Mouse (Mus musculus) heart, postnatal 0 days (tissue): Measurements from ENCODE around the gene Dbp.

Source experiments
- CTCF ChIP-seq: IDR thresholded peaks from 2 replicates; pipeline ENCODE4 v1.5.1; 2016; ENCODE audit warnings: antibody characterized with exemption, control low read depth, low read depth
- EP300 ChIP-seq: IDR thresholded peaks from 2 replicates; pipeline ENCODE4 v1.6.1; 2016; ENCODE audit warnings: antibody characterized with exemption, low read depth

DNA sequence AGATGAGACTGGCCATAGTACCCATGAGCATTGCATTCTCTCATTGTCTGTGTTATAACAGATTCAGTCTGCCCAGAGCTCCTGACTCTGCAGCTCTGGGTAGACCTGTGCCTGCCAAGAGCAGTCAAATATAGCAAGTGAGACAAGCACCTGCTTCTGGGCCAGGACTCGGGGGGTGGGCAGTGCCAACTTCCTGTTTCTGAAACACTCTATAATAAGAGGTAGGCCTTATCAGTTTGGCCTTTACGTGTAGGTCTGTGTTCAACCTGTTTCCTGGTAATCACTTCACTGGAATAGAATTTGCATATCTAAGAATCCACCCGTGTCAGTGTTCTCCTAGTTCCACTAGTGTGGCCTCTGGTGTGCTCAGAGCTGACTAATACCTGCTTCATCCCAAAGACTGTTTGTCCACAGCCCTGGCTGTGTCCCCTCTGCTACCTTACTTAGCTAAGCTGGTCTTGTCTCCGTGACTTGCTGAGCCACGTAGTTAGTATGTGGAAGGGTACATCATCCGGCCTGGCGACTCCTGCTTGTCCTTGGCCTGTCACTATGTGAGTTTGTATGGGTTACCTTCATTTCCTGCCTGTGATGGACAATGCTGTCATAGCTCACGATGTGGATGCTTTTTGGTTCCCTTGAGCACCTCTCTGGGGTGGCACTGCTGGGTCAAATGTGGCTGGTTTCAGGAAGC lies 23.7 kb upstream of the Dbp start:
- TF ChIP-seq EP300 (peak; percentile 44; the same call in 1 of the 2 replicates), CTCF (no peak)
